Mouse (Mus musculus) forebrain, embryonic 16.5 days (tissue): Measurements from ENCODE around the gene Mlst8. TPM values are rescaled to one million over a fixed set of nuclear protein-coding genes. Genes with fewer than 3 reads are reported as not detected.
A peak's percentile ranks its signal among the peaks of the same experiment; 100 is the strongest.

Experiments used
- ATAC-seq: fragments of 200-750 bp; cut with Nextera tagmentation; 2 replicates; pipeline ENCODE4 v1.8.0; 2017; ENCODE audit warnings: mild to moderate bottlenecking, moderate library complexity
- H3K27ac ChIP-seq: fragments of 300-500 bp; sonication (generic); 2 replicates; pipeline ENCODE4 v1.5.1; 2014; ENCODE audit warnings: low read length, control low read depth
- H3K27me3 ChIP-seq: fragments of 300-500 bp; sonication (generic); replicated peaks from 2 replicates; pipeline ENCODE4 v1.6.1; 2014; ENCODE audit warnings: low read length; ENCODE audit not compliant: control insufficient read depth, insufficient read depth
- H3K36me3 ChIP-seq: fragments of 300-500 bp; sonication (generic); 2 replicates; pipeline ENCODE4 v1.6.1; 2014; ENCODE audit not compliant: control insufficient read depth, insufficient read depth
- H3K4me1 ChIP-seq: fragments of 300-500 bp; sonication (generic); replicated peaks from 2 replicates; pipeline ENCODE4 v1.6.1; 2014; ENCODE audit warnings: low read length; ENCODE audit not compliant: control insufficient read depth, insufficient read depth
- H3K4me2 ChIP-seq: fragments of 300-500 bp; sonication (generic); 2 replicates; pipeline ENCODE4 v1.6.1; 2014; ENCODE audit warnings: mild to moderate bottlenecking, low read length, control low read depth
- H3K4me3 ChIP-seq: fragments of 300-500 bp; sonication (generic); replicated peaks from 2 replicates; pipeline ENCODE4 v1.5.1; 2014; ENCODE audit warnings: mild to moderate bottlenecking, low read length, control low read depth
- H3K9ac ChIP-seq: fragments of 300-500 bp; sonication (generic); replicated peaks from 2 replicates; pipeline ENCODE4 v1.6.1; 2014; ENCODE audit warnings: low read depth, low read length, control low read depth
- H3K9me3 ChIP-seq: fragments of 300-500 bp; sonication (generic); 2 replicates; pipeline ENCODE4 v1.6.1; 2016; ENCODE audit warnings: low read length; ENCODE audit not compliant: control insufficient read depth
- WGBS: fragments of 180-500 bp; shearing (Covaris S2); extraction: QIAGEN DNeasy Blood & Tissue Kit; methylation state at CpG from one replicate; pipeline ENCODE4 v1.1.7; 2014; 5-methylcytosine and 5-hydroxymethylcytosine counted together
- polyA plus RNA-seq: library from polyadenylated mRNA; unstranded; fragments of >200 nt; fragmentation: Nextera tagmentation; extraction: Ambion mirVana; gene quantifications from 2 replicates; pipeline ENCODE4 v1.2.1, GENCODE M21; 2015

The Mlst8 gene
- polyA plus RNA-seq, 1 experiment from 2014 or later = 38.9 TPM

GRCm38 (mm10) chr17:24494627-24495335 is 15.9 kb upstream of the Mlst8 start:
- ATAC-seq = 0 out of 2 replicates have a peak, but pooled peaks have one; percentile 11
- no peaks in the 10 kb centered on the region for H3K27me3 ChIP-seq
- no peak overlapping the region for H3K27ac ChIP-seq
- no peak overlapping the region for H3K4me3 ChIP-seq
- peaks cover 11% of the 10 kb centered on the region for H3K36me3 ChIP-seq
- H3K4me2 ChIP-seq = no peak overlapping the region
- H3K9ac ChIP-seq = no peak overlapping the region
- 19% methylated on average over 2 of the region's 2 CpGs for WGBS
- peaks cover 10% of the 10 kb centered on the region for H3K4me1 ChIP-seq
- no peaks in the 10 kb centered on the region for H3K9me3 ChIP-seq

GRCm38 (mm10) chr17:24490399-24490798 is 11.5 kb upstream of the Mlst8 start:
- Histone ChIP-seq H3K4me1 (peaks cover 25% of the 10 kb centered on the region), H3K9me3 (no peaks in the 10 kb centered on the region), H3K36me3 (no peaks in the 10 kb centered on the region), H3K9ac (peak overlapping the region; percentile 29; the same call in 1 of the 2 replicates), H3K27ac (no peak overlapping the region), H3K4me2 (no peak overlapping the region; the same call in 1 of the 2 replicates), H3K27me3 (no peaks in the 10 kb centered on the region), H3K4me3 (no peak overlapping the region)
- 52% methylated on average over 4 of the region's 4 CpGs for WGBS
- ATAC-seq = no peak

GRCm38 (mm10) chr17:24489265-24490030 is 10.6 kb upstream of the Mlst8 start:
- Histone ChIP-seq H3K4me3 (peak overlapping the region; percentile 94), H3K4me2 (peak overlapping the region; percentile 83), H3K4me1 (peaks cover 28% of the 10 kb centered on the region), H3K36me3 (no peaks in the 10 kb centered on the region), H3K27ac (peak overlapping the region; percentile 91), H3K9ac (peak overlapping the region; percentile 97), H3K9me3 (no peaks in the 10 kb centered on the region), H3K27me3 (no peaks in the 10 kb centered on the region)
- peak; percentile 10; the same call in 1 of the 2 replicates for ATAC-seq
- 21% methylated on average over 19 of the region's 19 CpGs for WGBS

GRCm38 (mm10) chr17:24488662-24489264 is 9.9 kb upstream of the Mlst8 start:
- Histone ChIP-seq H3K4me3 (peak overlapping the region; percentile 94), H3K9ac (peak overlapping the region; percentile 97), H3K27me3 (no peaks in the 10 kb centered on the region), H3K4me1 (peaks cover 28% of the 10 kb centered on the region), H3K9me3 (no peaks in the 10 kb centered on the region), H3K4me2 (peak overlapping the region; percentile 83), H3K27ac (peak overlapping the region; percentile 91), H3K36me3 (no peaks in the 10 kb centered on the region)
- peak; percentile 79 for ATAC-seq
- WGBS = 0% methylated on average over 54 of the region's 81 CpGs

- Histone ChIP-seq H3K4me2 (peak within 1 kb of the TSS; percentile 83), H3K4me3 (peak within 1 kb of the TSS; percentile 94), H3K4me1 (peaks cover 28% of the 10 kb centered on the region), H3K27me3 (no peaks in the 10 kb centered on the region), H3K9me3 (no peaks in the 10 kb centered on the region), H3K27ac (peak within 1 kb of the TSS; percentile 91), H3K36me3 (no peaks in the 10 kb centered on the region), H3K9ac (peak within 1 kb of the TSS; percentile 97)
- under 1% methylated on average over 43 of the region's 45 CpGs for WGBS
- peak; percentile 63 for ATAC-seq
These were observed 9.3 kb upstream of the Mlst8 start, which contains the start of gene Caskin1 for GRCm38 (mm10) chr17:24488186-24488661. Gene Caskin1 (plus strand): TSS chr17:24488601.

GRCm38 (mm10) chr17:24485090-24485860 is 6.4 kb upstream of the Mlst8 start:
- ATAC-seq = peak; percentile 14; the same call in 1 of the 2 replicates
- no peak overlapping the region for H3K4me2 ChIP-seq
- H3K9ac ChIP-seq = peak overlapping the region; percentile 31; the same call in 1 of the 2 replicates
- 45% methylated on average over 11 of the region's 11 CpGs for WGBS
- no peaks in the 10 kb centered on the region for H3K9me3 ChIP-seq
- no peaks in the 10 kb centered on the region for H3K27me3 ChIP-seq
- no peak overlapping the region for H3K4me3 ChIP-seq
- no peaks in the 10 kb centered on the region for H3K36me3 ChIP-seq
- peaks cover 24% of the 10 kb centered on the region for H3K4me1 ChIP-seq
- H3K27ac ChIP-seq = peak overlapping the region; percentile 19; the same call in 1 of the 2 replicates

- Histone ChIP-seq H3K9me3 (no peaks in the 10 kb centered on the region), H3K27ac (no peak overlapping the region), H3K27me3 (no peaks in the 10 kb centered on the region), H3K4me1 (peaks cover 14% of the 10 kb centered on the region), H3K4me2 (no peak overlapping the region), H3K4me3 (no peak overlapping the region), H3K9ac (no peak overlapping the region), H3K36me3 (no peaks in the 10 kb centered on the region)
- no peak for ATAC-seq
- WGBS = 94% methylated on average over 3 of the region's 3 CpGs
These were observed 4.6 kb upstream of the Mlst8 start for GRCm38 (mm10) chr17:24483495-24483894.

- no peaks in the 10 kb centered on the region for H3K27me3 ChIP-seq
- no peak for ATAC-seq
- 94% methylated on average over 20 of the region's 20 CpGs for WGBS
- no peak overlapping the region for H3K9ac ChIP-seq
- H3K4me1 ChIP-seq = peaks cover 18% of the 10 kb centered on the region
- H3K4me2 ChIP-seq = no peak overlapping the region
- H3K4me3 ChIP-seq = no peak overlapping the region
- H3K36me3 ChIP-seq = 0 out of 2 replicates have a peak, but pooled peaks cover 2% of the 10 kb centered on the region
- no peak overlapping the region for H3K27ac ChIP-seq
- no peaks in the 10 kb centered on the region for H3K9me3 ChIP-seq
These were observed 2.3 kb upstream of the Mlst8 start for GRCm38 (mm10) chr17:24481027-24481815.
